Mouse (Mus musculus): ENCODE data around the gene Spem1.

Gene Spem1

GRCm38 (mm10) chr11:69836703-69837576 lies 15.0 kb upstream of the Spem1 start:
- no peak for DNase-seq (ENCODE audit: low spot score)

DNA sequence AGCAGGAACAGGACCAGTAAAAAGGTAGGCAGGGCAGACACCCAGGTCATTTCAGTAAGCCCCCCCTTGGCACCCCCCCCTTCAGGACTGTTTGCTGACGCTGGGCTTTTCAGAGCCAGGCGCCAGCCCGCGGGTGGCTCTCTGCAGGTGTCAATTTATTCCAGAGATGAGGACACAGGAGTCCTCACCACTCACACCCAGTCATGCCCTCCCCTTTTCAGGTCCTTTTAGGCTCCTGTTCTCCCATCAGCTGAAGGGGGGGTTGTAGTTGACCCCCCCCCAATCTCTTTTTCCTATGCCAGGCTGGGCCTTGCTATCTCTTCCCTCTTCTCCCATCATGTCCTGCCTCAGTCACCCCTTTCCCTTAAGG lies 14.0 kb upstream of the Spem1 start:
- DNase-seq (ENCODE audit: low spot score): no peak

GRCm38 (mm10) chr11:69835326-69835965 lies 13.5 kb upstream of the Spem1 start:
- DNase-seq (ENCODE audit: low spot score): no peak

DNA sequence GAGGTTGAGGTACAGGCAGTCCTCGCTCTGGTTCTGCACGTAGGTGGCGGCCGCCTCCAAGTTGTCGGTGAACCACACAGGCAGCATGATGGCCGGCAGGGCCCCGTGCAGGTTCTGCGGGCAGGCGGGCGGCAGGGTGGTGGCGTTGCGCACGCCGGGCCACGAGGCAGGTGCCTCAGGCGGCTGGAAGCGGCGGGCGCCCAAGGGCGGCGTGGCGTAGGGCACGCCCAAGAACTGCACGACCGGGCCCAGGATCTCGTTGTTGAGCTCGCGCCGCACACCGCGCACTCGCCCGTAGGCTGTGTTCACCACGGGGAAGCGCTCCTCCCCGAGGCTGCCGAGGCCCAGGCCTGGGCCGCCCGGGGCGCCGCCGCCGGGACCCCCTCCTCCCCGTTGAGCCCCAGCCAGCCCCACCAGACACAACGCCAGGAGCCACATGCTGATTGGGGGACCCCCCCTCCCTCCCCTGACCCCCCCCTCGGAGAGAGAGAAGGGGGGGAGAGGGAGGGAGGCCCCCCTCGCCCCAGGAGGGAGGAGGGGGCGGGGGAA lies 12.1 kb upstream of the Spem1 start:
- no peak for DNase-seq (ENCODE audit: low spot score)

DNA sequence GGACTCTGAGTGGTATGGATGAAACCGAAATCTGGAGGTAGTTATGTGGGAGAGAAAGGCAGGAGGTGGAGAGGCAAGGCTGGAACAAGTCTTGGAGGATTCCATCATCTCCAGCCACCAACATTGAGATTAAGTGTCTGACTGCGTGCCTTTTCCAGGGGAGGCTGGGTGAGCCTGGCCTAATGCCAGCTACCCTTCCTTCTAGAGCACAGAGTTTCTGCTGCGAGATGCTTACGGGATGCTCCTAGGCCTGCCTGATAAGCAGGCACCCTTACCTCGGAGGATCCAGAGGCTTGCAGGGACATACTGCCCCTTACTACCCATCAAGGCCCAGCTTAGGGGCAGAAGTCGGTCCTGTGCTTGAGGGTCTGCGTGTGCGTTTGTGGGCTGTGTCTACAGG lies 11.6 kb upstream of the Spem1 start:
- no peak for DNase-seq (ENCODE audit: low spot score)

- no peak for DNase-seq (ENCODE audit: low spot score)
Observed at GRCm38 (mm10) chr11:69828832-69829231, 6.9 kb upstream of the Spem1 start.

GRCm38 (mm10) chr11:69823456-69823855 lies 1.5 kb upstream of the Spem1 start:
- DNase-seq (ENCODE audit: low spot score): no peak

DNA sequence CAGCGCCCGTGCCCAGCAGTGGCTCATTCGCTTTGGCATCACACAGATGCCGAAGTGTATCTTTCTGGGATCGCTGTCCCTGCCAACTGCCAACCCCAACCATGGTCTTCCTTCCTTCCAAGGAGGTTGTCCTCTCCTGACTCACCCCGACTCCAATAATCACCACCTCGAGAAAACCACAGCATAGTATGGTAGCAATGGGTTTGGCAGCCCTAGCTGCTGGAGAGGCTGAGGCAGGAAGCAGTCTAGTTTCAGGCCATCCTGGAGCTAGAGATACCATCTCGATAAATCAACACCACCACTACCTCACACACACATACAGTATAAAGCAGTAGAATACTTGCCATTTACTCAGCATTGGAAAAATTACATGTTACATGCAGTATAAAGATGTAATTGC lies 3.1 kb downstream of the Spem1 start:
- DNase-seq (ENCODE audit: low spot score): no peak

DNA sequence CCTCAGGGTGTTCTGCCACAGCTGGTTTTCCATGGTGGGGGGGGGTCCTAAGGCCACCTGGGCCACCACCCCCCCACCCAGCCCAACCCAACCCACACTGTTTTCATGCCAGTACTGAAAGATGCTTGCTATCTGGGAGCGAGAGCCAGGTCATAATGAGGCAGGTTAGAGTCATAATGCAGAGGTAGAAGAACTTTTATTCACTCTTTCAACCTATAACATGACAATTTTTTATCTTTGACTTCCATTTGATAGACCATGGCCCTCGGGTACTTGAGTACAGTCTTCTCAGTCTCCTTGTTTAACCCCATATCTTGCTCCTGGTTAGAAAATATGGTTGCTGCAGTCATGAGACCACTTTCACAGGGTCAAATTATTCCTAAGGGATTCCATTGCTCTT lies 3.6 kb downstream of the Spem1 start, which contains the start of gene Spem2:
Gene Spem2, minus strand, starts transcription at position 101 of the 400 bp plus-strand sequence.
- DNase-seq (ENCODE audit: low spot score): no peak

DNA sequence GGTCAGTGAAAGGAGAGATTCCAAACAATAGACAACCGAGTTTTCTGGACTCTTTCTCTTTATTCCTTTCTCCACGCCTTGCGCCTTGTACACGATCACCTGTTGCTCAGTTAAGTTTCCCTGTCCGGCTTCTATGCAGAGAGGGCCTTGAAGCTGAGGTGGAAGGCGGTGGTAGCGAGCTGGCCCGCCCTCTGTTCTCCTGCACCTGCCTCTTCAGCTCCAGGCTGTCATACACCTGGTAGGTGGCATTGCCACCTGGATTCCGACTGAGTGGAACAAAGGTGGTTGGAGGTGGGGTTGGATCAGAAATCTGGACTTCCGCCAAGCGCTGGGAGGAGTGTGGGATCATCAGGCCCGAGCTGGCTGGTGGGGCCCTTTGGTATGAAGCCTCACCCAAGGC lies 5.5 kb downstream of the Spem1 start:
- DNase-seq (ENCODE audit: low spot score): no peak

- no peak for DNase-seq (ENCODE audit: low spot score)
Observed at GRCm38 (mm10) chr11:69815155-69815554, 6.8 kb downstream of the Spem1 start, which contains the start of gene Gm39566. TSS of gene Gm39566 (minus strand) at chr11:69815298.

- no peak for DNase-seq (ENCODE audit: low spot score)
Observed at GRCm38 (mm10) chr11:69810280-69810679, 11.7 kb downstream of the Spem1 start.

DNA sequence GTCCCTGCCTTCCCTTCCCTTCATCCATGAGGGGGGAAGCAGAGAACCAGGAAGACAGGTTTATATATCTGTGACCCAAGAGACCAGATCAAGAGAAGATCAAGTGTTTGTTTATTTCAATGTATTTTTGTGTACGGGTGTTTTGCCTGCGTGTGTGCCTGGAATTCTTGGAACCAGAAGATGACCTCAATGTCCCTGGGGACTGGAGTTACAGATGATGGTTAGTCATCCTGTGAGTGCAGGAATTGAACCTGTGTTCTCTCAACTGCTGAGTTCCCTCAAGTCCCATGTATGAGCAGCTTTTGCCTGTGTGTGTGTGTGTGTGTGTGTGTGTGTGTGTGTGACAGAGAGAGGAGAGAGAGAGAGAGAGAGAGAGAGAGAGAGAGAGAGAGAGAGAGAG lies 14.3 kb downstream of the Spem1 start:
- DNase-seq (ENCODE audit: low spot score): no peak

DNA sequence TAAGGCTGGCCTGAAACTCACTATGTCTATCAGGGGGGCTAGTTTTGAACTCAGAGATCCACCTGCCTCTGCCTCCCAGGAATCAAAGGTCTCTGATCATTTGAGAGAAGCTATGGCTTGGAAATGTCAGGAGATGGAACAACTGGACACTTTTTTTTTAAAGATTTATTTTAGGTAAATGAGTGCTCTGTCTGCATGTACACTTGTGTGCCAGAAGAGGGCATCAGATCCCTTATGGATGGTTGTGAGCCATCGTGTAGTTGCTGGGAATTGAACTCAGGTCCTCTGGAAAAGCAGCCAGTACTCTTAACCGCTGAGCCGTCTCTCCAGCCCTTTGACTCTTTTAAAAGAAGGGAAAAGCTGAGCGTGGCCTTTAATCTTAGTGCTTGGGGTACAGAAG lies 15.6 kb downstream of the Spem1 start:
- DNase-seq (ENCODE audit: low spot score): no peak

GRCm38 (mm10) chr11:69804972-69805909 lies 16.7 kb downstream of the Spem1 start, which contains the start of gene Tmem102:
TSS of gene Tmem102 (minus strand) at chr11:69805624.
- DNase-seq (ENCODE audit: low spot score): no peak

- no peak for DNase-seq (ENCODE audit: low spot score)
Observed at GRCm38 (mm10) chr11:69804652-69804940, 17.4 kb downstream of the Spem1 start.

DNA sequence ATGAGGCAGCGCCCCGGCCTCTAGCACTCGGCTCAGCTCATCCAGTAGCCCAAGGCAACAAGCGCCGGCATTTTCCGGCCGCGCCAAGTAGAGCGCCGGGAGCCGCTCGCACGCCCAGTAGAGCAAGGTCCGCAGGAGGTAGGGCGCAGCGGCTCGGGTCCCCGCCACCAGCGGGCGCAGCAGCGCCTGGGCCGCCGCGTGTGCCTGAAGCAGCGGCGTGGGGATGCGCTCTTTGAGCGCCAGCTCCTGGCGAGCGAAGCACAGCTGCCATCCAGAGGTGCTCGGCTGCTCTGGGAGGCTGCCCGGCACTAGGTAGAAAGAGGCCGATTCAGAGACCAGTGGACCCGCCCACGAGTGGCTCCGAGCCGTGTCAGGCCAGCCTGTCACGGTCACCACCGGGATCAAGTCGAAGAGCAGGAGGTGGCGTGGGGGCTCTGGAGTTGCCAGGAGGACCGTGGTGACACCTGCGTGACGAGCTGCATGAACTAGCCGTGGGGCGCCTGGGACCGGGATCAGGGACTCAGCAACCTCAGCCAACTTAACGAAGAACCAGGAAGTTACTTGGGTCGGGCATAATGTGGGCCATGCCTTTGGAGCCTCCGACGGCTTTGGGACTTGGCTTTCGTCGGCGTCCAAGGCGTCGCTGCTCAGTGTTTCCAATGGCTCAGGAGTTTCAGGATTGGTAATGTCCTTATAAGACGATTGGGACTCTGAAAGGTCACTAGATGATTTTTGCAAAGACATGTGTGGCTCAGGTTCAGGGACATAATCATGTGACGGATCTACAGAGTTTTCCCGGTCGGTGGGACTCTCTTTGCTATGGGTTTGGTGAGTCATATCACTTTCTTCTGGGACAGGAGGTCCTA lies 18.0 kb downstream of the Spem1 start:
- no peak for DNase-seq (ENCODE audit: low spot score)

- no peak for DNase-seq (ENCODE audit: low spot score)
Observed at GRCm38 (mm10) chr11:69803328-69803727, 18.7 kb downstream of the Spem1 start.

- DNase-seq (ENCODE audit: low spot score): no peak
Observed at GRCm38 (mm10) chr11:69802648-69803105, 19.3 kb downstream of the Spem1 start.

DNA sequence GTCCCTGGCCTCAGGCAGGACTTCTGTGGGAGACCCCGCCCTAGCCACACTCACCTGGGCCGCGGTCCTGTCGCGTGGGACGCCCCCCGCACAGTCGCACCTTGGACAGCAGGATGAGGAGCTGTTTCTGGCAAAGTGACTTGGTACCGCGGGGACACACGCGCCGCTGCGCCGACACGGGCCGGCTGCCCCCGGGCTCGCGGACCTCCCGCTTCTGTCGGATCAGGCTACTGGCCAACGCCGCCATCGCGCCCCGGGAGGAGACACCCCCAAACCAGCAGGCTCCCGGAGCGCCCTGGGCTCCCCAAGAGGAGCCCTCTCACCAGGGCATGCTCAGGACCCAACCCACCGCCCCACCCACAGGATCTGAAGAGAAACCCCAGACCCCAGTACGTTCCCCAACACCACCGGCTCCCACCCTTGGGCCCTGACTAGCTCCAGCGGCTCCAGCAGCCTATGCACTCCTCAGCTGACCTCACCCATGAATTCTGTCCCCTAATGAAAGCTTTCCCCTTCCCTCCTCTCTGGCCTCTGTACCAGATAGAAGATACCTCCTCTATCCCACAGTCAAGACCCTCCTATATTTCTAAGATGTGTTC lies 20.5 kb downstream of the Spem1 start, which contains the start of gene Fgf11:
Gene Fgf11, minus strand, starts transcription at position 479 of the 599 bp plus-strand sequence.
- DNase-seq (ENCODE audit: low spot score): no peak

Measured in layer of hippocampus, adult 9-10 months (tissue).